Mouse (Mus musculus) embryonic facial prominence, embryonic 14.5 days (tissue): ENCODE measurements at regions not wholly inside any gene's neighbourhood (a gene's known extent, or its start where the extent isn't known, plus 50 kb on each side); places are given as distances from the start of the nearest gene placed in this dataset.
A peak's percentile ranks its signal among the peaks of the same experiment; 100 is the strongest.

Experiments used
- ATAC-seq: fragments of 200-750 bp; cut with Nextera tagmentation; 2 replicates; pipeline ENCODE4 v1.8.0; 2017; ENCODE audit warnings: low read depth, moderate number of reproducible peaks, moderate TSS enrichment
- DNase-seq: peaks from one replicate; pipeline ENCODE4 v3.0.0-alpha.2; 2015; ENCODE audit warnings: low spot score
- H3K27ac ChIP-seq: fragments of 300-500 bp; sonication (generic); replicated peaks from 2 replicates; pipeline ENCODE4 v1.5.1; 2014; ENCODE audit warnings: low read depth, mild to moderate bottlenecking, low read length, moderate library complexity
- H3K27me3 ChIP-seq: fragments of 300-500 bp; sonication (generic); replicated peaks from 2 replicates; pipeline ENCODE4 v1.6.1; 2014; ENCODE audit warnings: low read length; ENCODE audit not compliant: control insufficient read depth, insufficient read depth
- H3K36me3 ChIP-seq: fragments of 300-500 bp; sonication (generic); 2 replicates; pipeline ENCODE4 v1.6.1; 2014; ENCODE audit warnings: low read length, mixed read lengths; ENCODE audit not compliant: control insufficient read depth, insufficient read depth
- H3K4me1 ChIP-seq: fragments of 300-500 bp; sonication (generic); 2 replicates; pipeline ENCODE4 v1.6.1; 2014; ENCODE audit warnings: antibody characterized with exemption, low read length; ENCODE audit not compliant: control insufficient read depth, insufficient read depth
- H3K4me2 ChIP-seq: fragments of 300-500 bp; sonication (generic); 2 replicates; pipeline ENCODE4 v1.6.1; 2014; ENCODE audit warnings: low read depth, mild to moderate bottlenecking, low read length, moderate library complexity, mixed read lengths
- H3K4me3 ChIP-seq: fragments of 300-500 bp; sonication (generic); 2 replicates; pipeline ENCODE4 v1.5.1; 2014; ENCODE audit warnings: low read depth, mild to moderate bottlenecking, low read length
- H3K9ac ChIP-seq: fragments of 300-500 bp; sonication (generic); 2 replicates; pipeline ENCODE4 v1.6.1; 2014; ENCODE audit warnings: low read depth, mild to moderate bottlenecking, low read length, moderate library complexity, mixed read lengths
- H3K9me3 ChIP-seq: fragments of 300-500 bp; sonication (generic); 2 replicates; pipeline ENCODE4 v1.6.1; 2016; ENCODE audit warnings: low read length; ENCODE audit not compliant: control insufficient read depth
- WGBS: fragments of 180-500 bp; shearing (Covaris S2); extraction: QIAGEN DNeasy Blood & Tissue Kit; methylation state at CpG from one replicate; pipeline ENCODE4 v1.1.7; 2014; 5-methylcytosine and 5-hydroxymethylcytosine counted together

DNA sequence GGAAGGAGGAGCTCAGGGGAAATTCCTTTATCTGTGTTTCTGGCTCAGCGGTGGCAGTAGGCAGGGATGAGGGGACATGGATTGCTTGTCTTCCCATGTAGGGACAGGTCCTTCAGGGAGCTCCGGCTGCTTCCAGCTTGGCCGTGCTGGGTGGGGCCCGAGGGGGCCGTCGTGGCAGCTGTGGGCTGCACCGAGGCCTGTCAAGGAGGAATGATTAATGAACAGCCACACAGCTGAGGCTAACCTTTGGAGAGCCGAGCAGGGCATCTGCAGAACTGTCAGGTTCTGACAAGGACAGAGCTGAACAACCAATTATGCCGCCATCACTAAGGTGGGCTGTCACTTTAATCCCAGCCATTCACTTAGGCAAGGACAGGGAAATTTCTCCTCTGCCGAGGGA, 300.0 kb downstream of the 3100002H09Rik start:
- ATAC-seq (peak; percentile 47; the same call in 1 of the 2 replicates), DNase-seq (no peak)
- H3K4me1 ChIP-seq = no peaks in the 10 kb centered on the region
- H3K36me3 ChIP-seq = no peaks in the 10 kb centered on the region
- H3K9me3 ChIP-seq = no peaks in the 10 kb centered on the region
- H3K27me3 ChIP-seq = no peaks in the 10 kb centered on the region
- H3K27ac ChIP-seq = no peak overlapping the region
- H3K9ac ChIP-seq = no peak overlapping the region
- WGBS = 27% methylated on average over 10 of the region's 10 CpGs
- no peak overlapping the region for H3K4me2 ChIP-seq
- H3K4me3 ChIP-seq = no peak overlapping the region

DNA sequence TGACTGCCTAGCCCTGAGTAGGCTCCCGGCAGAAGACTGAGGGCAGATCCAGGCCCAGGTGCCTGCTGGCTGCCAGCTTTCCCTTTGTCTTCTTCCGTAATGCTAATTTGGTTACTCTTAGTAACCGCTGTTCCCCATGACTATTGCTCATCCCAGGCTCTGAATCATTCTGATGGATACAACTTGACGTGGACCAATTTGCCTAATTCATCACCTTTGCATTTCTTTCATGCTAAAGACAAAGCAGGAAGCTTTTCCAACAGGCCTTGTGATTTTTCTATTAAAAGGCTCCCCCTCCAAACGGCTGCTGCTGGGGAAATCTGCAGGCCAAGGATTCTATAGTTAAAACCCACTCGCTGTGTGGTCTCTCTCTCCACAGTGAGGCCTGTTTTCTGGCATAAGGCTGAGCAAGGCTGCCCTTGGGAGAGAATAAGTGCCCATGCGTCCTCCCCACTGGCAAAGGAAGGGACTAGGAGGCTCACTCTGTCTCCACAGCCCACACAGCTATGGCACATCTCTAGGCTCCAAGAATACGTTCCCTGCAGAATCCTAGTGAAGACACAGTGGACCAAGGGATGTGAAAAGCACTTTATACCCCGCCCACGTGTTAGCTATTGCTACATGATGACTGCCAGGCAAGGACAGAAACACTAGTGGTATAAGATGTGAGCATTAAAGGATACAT, 304.6 kb downstream of the 3100002H09Rik start:
- Histone ChIP-seq H3K4me2 (no peak overlapping the region), H3K36me3 (no peaks in the 10 kb centered on the region), H3K9me3 (no peaks in the 10 kb centered on the region), H3K27ac (no peak overlapping the region), H3K4me3 (no peak overlapping the region), H3K9ac (no peak overlapping the region), H3K27me3 (no peaks in the 10 kb centered on the region), H3K4me1 (no peaks in the 10 kb centered on the region)
- WGBS = 68% methylated on average over 10 of the region's 10 CpGs
- DNase-seq (no peak), ATAC-seq (no peak)

DNA sequence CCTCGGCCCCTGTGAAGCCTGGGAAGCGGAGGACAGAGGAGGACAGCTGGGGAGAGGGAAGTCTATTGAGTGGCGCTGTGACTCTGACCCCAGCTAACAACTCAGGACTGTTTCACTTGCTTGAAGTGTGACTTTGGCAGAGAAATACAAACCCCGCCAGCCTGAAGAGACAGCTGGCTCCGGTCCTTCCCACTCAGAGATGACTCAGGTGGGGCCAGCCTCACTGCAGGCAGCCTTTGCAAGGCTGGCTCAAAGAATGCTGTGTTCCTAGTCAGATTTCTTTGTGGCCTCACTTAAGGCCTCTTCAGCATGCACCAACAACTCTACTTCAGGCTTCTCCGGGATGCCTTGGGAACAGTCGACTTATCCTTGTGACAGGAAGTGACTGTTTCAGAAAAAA, 307.7 kb downstream of the 3100002H09Rik start:
- no peak overlapping the region for H3K27ac ChIP-seq
- no peaks in the 10 kb centered on the region for H3K9me3 ChIP-seq
- DNase-seq = peak; percentile 17
- H3K36me3 ChIP-seq = no peaks in the 10 kb centered on the region
- no peak for ATAC-seq
- H3K4me3 ChIP-seq = no peak overlapping the region
- no peaks in the 10 kb centered on the region for H3K27me3 ChIP-seq
- no peak overlapping the region for H3K9ac ChIP-seq
- H3K4me2 ChIP-seq = no peak overlapping the region
- H3K4me1 ChIP-seq = no peaks in the 10 kb centered on the region
- WGBS = 54% methylated on average over 7 of the region's 7 CpGs

DNA sequence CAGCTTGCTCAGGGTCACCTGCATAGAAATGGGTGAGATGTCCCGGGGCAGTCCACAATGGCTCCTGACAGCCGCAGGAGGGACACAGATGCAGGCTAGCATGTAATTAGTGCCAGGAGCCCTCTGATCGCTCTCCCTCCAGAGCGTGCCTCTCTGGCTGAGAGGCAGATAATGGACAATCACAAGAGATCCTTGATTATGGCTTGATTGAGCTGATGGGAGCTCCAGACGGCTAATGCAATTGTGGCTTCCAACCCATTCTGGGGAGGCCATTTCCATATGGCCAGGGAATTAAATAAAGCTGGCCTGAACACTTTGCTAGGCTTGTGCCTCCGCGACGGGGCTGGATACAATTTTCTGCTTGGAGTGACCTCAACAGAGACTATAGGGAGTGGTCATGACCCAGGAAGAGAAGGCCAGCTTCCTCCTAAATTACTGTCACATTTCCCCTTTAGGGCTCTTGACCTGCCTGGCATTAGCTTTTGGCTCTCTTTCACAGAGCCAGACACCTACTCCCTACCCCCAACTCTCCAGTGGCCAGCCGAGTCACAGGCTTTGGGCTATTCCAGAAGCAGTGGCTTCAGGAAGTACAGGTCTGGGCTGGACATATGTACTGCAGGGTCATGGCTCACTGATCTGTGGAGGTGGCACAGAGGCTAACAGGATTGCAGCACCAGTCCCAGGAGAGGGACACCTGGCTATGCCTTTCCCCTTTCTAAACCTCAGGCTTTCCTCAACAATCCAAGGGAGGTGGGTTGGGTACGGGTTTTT, 311.8 kb downstream of the 3100002H09Rik start:
- Histone ChIP-seq H3K27me3 (no peaks in the 10 kb centered on the region), H3K27ac (no peak overlapping the region), H3K4me3 (no peak overlapping the region), H3K4me1 (no peaks in the 10 kb centered on the region), H3K9ac (no peak overlapping the region), H3K36me3 (no peaks in the 10 kb centered on the region), H3K4me2 (no peak overlapping the region), H3K9me3 (no peaks in the 10 kb centered on the region)
- WGBS = 25% methylated on average over 10 of the region's 10 CpGs
- DNase-seq = peak; percentile 32
- peak; percentile 50; the same call in 1 of the 2 replicates for ATAC-seq

DNA sequence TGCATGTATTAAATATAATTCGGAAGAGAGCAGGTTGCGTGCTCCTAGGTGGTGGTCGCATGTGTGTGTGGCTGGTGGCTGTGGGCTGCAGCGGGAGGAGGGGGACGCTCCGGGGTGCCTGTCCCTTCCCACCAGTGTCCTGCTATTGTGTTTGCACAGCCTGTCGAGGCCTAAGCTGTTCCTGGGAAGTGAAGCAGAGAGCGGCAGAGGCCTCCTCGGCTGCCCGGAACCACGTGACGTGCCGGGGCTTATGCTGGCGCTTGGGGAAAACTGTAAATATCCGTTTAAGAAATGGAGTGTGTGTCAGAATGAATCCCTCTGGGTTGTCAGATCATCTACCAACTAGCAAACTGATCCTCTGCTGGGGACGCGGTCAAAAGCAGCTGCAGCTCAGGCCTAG, 318.3 kb downstream of the 3100002H09Rik start:
- H3K4me1 ChIP-seq = peaks cover 9% of the 10 kb centered on the region
- no peaks in the 10 kb centered on the region for H3K9me3 ChIP-seq
- no peaks in the 10 kb centered on the region for H3K36me3 ChIP-seq
- WGBS = 29% methylated on average over 17 of the region's 17 CpGs
- no peak overlapping the region for H3K4me2 ChIP-seq
- no peak overlapping the region for H3K4me3 ChIP-seq
- DNase-seq (peak; percentile 60), ATAC-seq (peak; percentile 67; the same call in 1 of the 2 replicates)
- no peaks in the 10 kb centered on the region for H3K27me3 ChIP-seq
- no peak overlapping the region for H3K27ac ChIP-seq
- H3K9ac ChIP-seq = 0 out of 2 replicates have a peak overlapping the region, but pooled peaks have one; percentile 15

DNA sequence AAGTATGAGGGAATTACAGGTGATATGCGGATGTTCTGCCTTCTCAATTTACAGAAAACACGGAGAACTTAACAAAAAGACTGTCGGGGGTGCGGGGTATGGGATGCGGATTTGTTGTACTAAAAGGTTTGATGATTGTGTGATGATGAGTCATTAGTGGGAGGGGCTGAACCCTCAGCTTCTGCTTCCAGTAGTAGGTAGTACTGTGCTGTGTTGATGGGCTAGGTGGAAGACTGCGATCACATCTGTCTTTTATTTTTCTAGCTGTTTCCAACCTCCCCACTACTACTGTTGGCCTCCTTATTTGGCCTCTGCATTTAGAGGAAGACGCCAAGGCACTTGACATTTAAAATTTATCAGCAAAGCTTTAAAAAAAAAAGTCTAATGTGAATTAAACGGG, 318.8 kb downstream of the 3100002H09Rik start:
- WGBS = 50% methylated on average over 8 of the region's 8 CpGs
- no peak for ATAC-seq
- Histone ChIP-seq H3K27me3 (no peaks in the 10 kb centered on the region), H3K4me1 (peaks cover 9% of the 10 kb centered on the region), H3K9ac (no peak overlapping the region), H3K27ac (no peak overlapping the region), H3K9me3 (no peaks in the 10 kb centered on the region), H3K36me3 (no peaks in the 10 kb centered on the region), H3K4me2 (no peak overlapping the region), H3K4me3 (no peak overlapping the region)
- DNase-seq = no peak

DNA sequence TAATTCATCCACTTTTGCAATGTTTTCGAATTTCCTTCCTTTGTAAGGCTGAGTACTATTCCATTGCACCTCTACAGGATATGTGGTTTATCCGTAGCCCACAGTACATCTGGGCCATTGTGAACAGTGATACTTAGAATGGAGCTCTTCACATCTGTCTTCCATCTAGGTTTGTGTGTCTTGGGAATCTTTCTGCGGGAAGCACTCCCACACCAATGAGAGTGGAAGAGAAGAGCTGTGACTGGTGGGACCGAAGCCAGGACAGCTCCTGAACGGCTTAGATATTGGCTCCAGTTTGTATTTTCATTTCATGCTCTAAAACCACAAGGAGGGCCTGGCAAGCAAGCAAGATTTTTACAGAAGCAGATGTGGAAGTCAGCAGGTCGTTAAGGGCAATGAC, 323.1 kb downstream of the 3100002H09Rik start:
- Histone ChIP-seq H3K27ac (no peak overlapping the region), H3K9me3 (no peaks in the 10 kb centered on the region; the same call in 1 of the 2 replicates), H3K4me3 (no peak overlapping the region), H3K9ac (no peak overlapping the region), H3K4me1 (peaks cover 7% of the 10 kb centered on the region), H3K4me2 (no peak overlapping the region), H3K27me3 (no peaks in the 10 kb centered on the region), H3K36me3 (no peaks in the 10 kb centered on the region)
- DNase-seq (peak; percentile 88), ATAC-seq (peak; percentile 68)
- WGBS = 47% methylated on average over 6 of the region's 6 CpGs

DNA sequence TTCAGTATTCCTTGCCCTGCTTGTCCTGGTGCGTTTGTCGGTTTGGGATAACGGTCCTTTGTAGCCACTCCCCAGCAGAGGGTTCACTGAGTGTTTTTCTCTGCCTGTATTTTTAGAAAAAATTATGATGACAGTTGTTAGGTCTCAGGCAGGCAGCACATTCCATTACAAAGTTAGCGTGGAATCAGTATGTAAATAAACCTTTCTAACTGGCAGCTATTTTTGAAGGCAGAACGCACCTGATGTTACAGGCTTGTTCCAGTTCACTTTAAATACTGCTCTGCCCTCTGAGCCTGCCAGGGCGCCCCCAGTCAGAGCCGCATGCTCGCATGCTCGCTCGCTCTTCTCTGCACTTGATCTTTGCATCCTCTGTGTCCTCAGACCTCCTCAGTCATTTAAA, 331.9 kb downstream of the 3100002H09Rik start:
- no peaks in the 10 kb centered on the region for H3K27me3 ChIP-seq
- WGBS = 9% methylated on average over 10 of the region's 10 CpGs
- no peak overlapping the region for H3K9ac ChIP-seq
- H3K4me2 ChIP-seq = no peak overlapping the region
- DNase-seq (peak; percentile 36), ATAC-seq (no peak)
- peaks cover 18% of the 10 kb centered on the region for H3K4me1 ChIP-seq
- no peaks in the 10 kb centered on the region for H3K36me3 ChIP-seq
- H3K27ac ChIP-seq = no peak overlapping the region
- H3K9me3 ChIP-seq = no peaks in the 10 kb centered on the region
- no peak overlapping the region for H3K4me3 ChIP-seq
